Mouse (Mus musculus) heart, adult 2 months (tissue): ENCODE results near the gene Ppef2. TPM values are rescaled to one million over a fixed set of nuclear protein-coding genes. Genes with fewer than 3 reads are reported as not detected.

ENCODE experiments used
- DNase-seq, 2 experiments: peaks; one replicate each; pipeline ENCODE4 v3.0.0; 2021
- H3K27ac ChIP-seq: fragments of 200-600 bp; 2 replicates; pipeline ENCODE4 v1.8.1; 2022
- H3K27me3 ChIP-seq: fragments of 200-500 bp; 2 replicates; pipeline ENCODE4 v1.6.1; 2012; ENCODE audit warnings: mild to moderate bottlenecking, low read length, inconsistent platforms, mixed read lengths; ENCODE audit not compliant: control insufficient read depth, insufficient read depth
- H3K36me3 ChIP-seq: fragments of 200-500 bp; 2 replicates; pipeline ENCODE4 v1.6.1; 2012; ENCODE audit warnings: low read length, inconsistent platforms; ENCODE audit not compliant: control insufficient read depth, insufficient read depth
- H3K4me1 ChIP-seq: fragments of 200-500 bp; 2 replicates; pipeline ENCODE4 v1.6.1; 2011; ENCODE audit warnings: low read length; ENCODE audit not compliant: control insufficient read depth, insufficient read depth
- H3K4me3 ChIP-seq: fragments of 200-600 bp; 2 replicates; pipeline ENCODE4 v1.8.1; 2022
- H3K79me2 ChIP-seq: fragments of 200-500 bp; replicated peaks from 2 replicates; pipeline ENCODE4 v1.6.1; 2012; ENCODE audit warnings: mild to moderate bottlenecking, inconsistent platforms, low read length, moderate library complexity, mixed read lengths; ENCODE audit not compliant: control insufficient read depth, insufficient read depth
- H3K9ac ChIP-seq: fragments of 200-500 bp; 2 replicates; pipeline ENCODE4 v1.6.1; 2012; ENCODE audit warnings: low read depth, mild to moderate bottlenecking, control low read depth, inconsistent platforms, low read length, mixed read lengths
- CTCF ChIP-seq: fragments of 200-600 bp; IDR thresholded peaks from 2 replicates; pipeline ENCODE4 v1.8.1; 2022; ENCODE audit warnings: antibody characterized with exemption, mild to moderate bottlenecking, moderate library complexity
- EP300 ChIP-seq: fragments of 200-500 bp; IDR thresholded peaks from 2 replicates; pipeline ENCODE4 v1.6.1; 2011; ENCODE audit warnings: low read depth, low read length, control low read depth; ENCODE audit not compliant: insufficient read depth
- POLR2A ChIP-seq: fragments of 200-500 bp; IDR thresholded peaks from 2 replicates; pipeline ENCODE4 v1.6.1; 2011; ENCODE audit warnings: mild to moderate bottlenecking, low read depth, low read length, control low read depth; ENCODE audit not compliant: insufficient read depth
- WGBS: fragments of 180-500 bp; shearing (Covaris S2); methylation state at CpG from one replicate; pipeline ENCODE4 v1.1.7; 2018; 5-methylcytosine and 5-hydroxymethylcytosine counted together
- intact Hi-C: fragments of 180-260 bp; cut with DNase I; formaldehyde crosslinking; loops from one replicate; pipeline ENCODE4 v1.15.1; 2025
- long read RNA-seq: library from polyadenylated mRNA; stranded (forward); transcript quantifications from one replicate; pipeline ENCODE4 v2.0.0, GENCODE M21; 2021
- polyA plus RNA-seq: library from polyadenylated mRNA; depleted of rRNA; stranded (reverse); fragments of >200 nt; gene quantifications from 2 replicates; pipeline ENCODE4 v1.2.3, GENCODE M21; 2012; rRNA removed
- total RNA-seq, 2 experiments: library from RNA; stranded (reverse); gene quantifications; 2 replicates each; pipeline ENCODE4 v1.2.3; 2021

Ppef2 gene
- total RNA-seq (not detected), polyA plus RNA-seq (0.44 and 0.74 TPM in 2 replicates)
- long read RNA-seq = 0 reads

DNA sequence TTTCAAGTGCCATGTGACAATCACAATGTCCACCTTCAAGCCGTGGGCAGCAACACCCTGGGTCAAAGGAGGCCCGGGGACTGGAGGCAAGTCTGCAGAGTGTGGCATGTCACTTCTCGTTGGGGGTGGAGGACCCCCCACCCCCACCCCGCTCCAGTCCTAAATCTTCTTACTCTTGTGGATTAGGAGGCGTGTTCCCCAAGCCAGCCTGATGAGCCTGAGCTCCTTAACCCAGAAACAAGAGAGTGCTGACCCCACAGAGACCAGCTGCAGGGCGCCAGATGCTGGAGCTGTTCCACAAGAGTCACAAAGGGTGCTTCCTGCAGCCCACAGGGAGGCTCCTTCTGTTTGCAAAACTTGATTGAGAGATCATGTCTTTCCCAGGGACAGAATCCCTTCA lies at the start of gene Ppef2:
TSS of gene Ppef2 (minus strand) at position 61 of the 400 bp plus-strand sequence.
- no peak for DNase-seq
- intact Hi-C loops = no loop called here
- no peaks in the 10 kb centered on the region for H3K36me3 ChIP-seq
- H3K4me1 ChIP-seq = no peaks in the 10 kb centered on the region
- 48% methylated on average over 6 of the region's 6 CpGs for WGBS
- H3K27ac ChIP-seq = no peak within 1 kb of the TSS
- no peaks in the 10 kb centered on the region for H3K27me3 ChIP-seq
- no peaks in the 10 kb centered on the region for H3K79me2 ChIP-seq
- no peak within 1 kb of the TSS for H3K4me3 ChIP-seq
- TF ChIP-seq EP300 (no peak), POLR2A (no peak), CTCF (no peak)
- H3K9ac ChIP-seq = no peak within 1 kb of the TSS

DNA sequence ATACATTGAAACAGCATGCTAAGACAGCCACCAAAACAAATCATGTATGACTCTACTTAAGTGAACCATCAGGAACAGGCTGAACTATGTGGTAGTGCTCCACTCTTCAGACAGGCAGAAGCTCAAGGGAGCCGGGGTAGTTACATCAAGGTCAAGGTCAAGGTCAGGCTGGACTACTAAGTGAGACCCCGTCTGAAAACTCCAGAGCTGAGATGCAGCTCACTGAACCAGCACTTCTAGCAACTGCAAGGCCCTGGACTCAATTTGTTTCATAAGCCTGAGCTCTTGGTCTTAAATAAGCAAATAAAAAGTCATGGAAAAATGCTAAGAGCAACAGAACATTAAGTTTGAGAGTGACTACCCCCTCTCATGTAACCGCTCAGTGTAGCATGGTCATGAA lies 48.2 kb upstream of the Ppef2 start:
- H3K4me3 ChIP-seq = no peak overlapping the region
- no peaks in the 10 kb centered on the region for H3K36me3 ChIP-seq
- intact Hi-C loops = loop anchor here (10.0 kb wide), 1 partner anchor 109 kb away; no protein-coding TSS in a partner anchor
- H3K27me3 ChIP-seq = no peaks in the 10 kb centered on the region
- H3K79me2 ChIP-seq = no peaks in the 10 kb centered on the region
- no peak overlapping the region for H3K9ac ChIP-seq
- no peak overlapping the region for H3K27ac ChIP-seq
- DNase-seq = no peak
- TF ChIP-seq EP300 = no peak
- no peak for TF ChIP-seq CTCF
- no peak for TF ChIP-seq POLR2A
- 78% methylated on average over 3 of the region's 3 CpGs for WGBS
- H3K4me1 ChIP-seq = no peaks in the 10 kb centered on the region

DNA sequence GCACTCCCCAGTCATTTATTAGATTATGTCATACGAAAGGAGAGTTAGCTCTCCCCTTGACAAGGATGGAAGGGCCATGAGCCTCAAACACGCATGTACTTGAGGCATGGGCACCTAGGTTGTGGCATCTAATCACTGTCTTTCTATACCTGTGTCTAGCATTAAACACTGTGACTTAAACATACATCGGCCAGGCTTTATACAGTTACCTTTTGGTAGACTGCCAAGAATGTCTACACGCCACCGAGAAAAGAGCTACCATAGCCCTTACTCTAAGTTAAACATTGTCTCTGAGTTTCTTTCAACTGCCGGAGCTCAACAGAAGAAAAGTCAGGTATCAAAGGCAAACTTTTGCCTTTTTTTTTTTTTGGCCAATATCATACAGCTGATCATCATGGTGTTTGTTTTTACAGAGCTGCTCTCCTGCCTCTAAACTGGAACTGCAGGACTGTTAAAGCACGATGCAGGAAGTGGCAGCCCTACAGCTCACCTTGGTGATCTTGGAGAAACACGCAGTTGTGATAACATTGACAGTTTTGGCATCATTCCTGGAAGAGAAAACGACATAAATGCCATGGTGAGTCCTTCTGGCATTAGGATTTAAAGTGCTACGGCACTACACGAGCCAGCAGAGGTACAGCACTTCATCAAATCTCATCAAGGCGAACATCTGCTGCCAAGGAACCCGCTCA lies 46.2 kb upstream of the Ppef2 start:
- H3K27ac ChIP-seq = no peak overlapping the region
- intact Hi-C loops = loop anchor here (10.0 kb wide), 1 partner anchor 107 kb away; no protein-coding TSS in a partner anchor
- no peak for DNase-seq
- no peak overlapping the region for H3K4me3 ChIP-seq
- no peaks in the 10 kb centered on the region for H3K4me1 ChIP-seq
- no peak for TF ChIP-seq CTCF
- no peak for TF ChIP-seq EP300
- TF ChIP-seq POLR2A = no peak
- WGBS = 52% methylated on average over 13 of the region's 13 CpGs
- no peaks in the 10 kb centered on the region for H3K27me3 ChIP-seq
- H3K9ac ChIP-seq = no peak overlapping the region
- no peaks in the 10 kb centered on the region for H3K79me2 ChIP-seq
- no peaks in the 10 kb centered on the region for H3K36me3 ChIP-seq

DNA sequence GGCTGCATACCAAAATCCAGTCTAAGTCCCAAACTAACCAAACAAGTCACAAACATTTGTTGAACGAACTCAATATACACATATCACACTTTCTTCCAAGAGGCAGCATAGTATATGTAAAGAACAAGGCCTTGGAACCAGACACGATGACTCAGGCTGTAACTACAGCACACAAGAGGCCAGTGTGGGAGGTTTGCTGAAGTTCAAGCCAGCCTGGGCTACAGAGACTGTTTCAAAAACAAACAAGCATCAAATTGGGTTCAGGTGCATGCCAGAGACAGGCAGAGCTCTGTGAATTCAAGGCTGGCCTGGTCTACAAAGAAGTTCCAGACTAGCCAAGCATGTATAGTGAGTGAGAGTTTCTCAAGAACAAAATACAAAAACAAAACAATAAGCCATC lies 38.4 kb upstream of the Ppef2 start:
- H3K4me3 ChIP-seq = no peak overlapping the region
- TF ChIP-seq EP300 (no peak), CTCF (no peak), POLR2A (no peak)
- 88% methylated on average over 2 of the region's 2 CpGs for WGBS
- DNase-seq = no peak
- no peak overlapping the region for H3K27ac ChIP-seq
- no peaks in the 10 kb centered on the region for H3K79me2 ChIP-seq
- H3K27me3 ChIP-seq = no peaks in the 10 kb centered on the region
- intact Hi-C loops = no loop called here
- H3K9ac ChIP-seq = no peak overlapping the region
- H3K4me1 ChIP-seq = no peaks in the 10 kb centered on the region
- H3K36me3 ChIP-seq = no peaks in the 10 kb centered on the region

- DNase-seq = no peak
- Histone ChIP-seq H3K79me2 (no peaks in the 10 kb centered on the region), H3K27me3 (no peaks in the 10 kb centered on the region), H3K4me3 (no peak overlapping the region), H3K9ac (no peak overlapping the region), H3K27ac (no peak overlapping the region), H3K36me3 (no peaks in the 10 kb centered on the region), H3K4me1 (no peaks in the 10 kb centered on the region)
- TF ChIP-seq EP300 (no peak), CTCF (no peak), POLR2A (no peak)
- intact Hi-C loops = no loop called here
- WGBS = 92% methylated on average over 6 of the region's 6 CpGs
Observed at GRCm38 (mm10) chr5:92291652-92292414, 35.8 kb upstream of the Ppef2 start.

DNA sequence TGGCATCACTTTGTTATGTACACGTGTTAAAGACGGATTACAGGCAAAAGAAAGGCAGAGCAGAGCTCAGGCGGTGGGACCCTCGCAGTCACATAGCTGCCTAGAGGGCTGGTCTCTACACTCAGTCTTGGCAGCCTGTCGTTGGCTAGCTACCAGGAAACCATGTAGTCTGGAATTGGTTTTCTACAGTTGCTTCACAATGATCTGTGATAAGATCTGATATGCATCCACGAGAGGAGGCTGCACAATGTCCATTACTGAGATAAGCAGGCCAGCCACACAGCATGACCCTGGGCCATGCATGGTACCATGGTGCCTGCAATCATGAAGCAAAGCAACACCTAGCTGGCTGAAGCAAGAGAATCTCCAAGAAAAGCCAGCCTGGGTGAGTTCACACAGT lies 31.8 kb upstream of the Ppef2 start:
- H3K4me3 ChIP-seq = no peak overlapping the region
- no peaks in the 10 kb centered on the region for H3K79me2 ChIP-seq
- intact Hi-C loops = no loop called here
- no peak overlapping the region for H3K9ac ChIP-seq
- no peak overlapping the region for H3K27ac ChIP-seq
- H3K27me3 ChIP-seq = no peaks in the 10 kb centered on the region
- no peak for DNase-seq
- H3K36me3 ChIP-seq = peaks cover 2% of the 10 kb centered on the region
- WGBS = 80% methylated on average over 6 of the region's 6 CpGs
- peaks cover 4% of the 10 kb centered on the region for H3K4me1 ChIP-seq
- TF ChIP-seq POLR2A (no peak), EP300 (no peak), CTCF (no peak)
